Mouse (Mus musculus) cerebellum, adult 2 months (tissue): Measurements from ENCODE around the gene Mbnl1.

ENCODE experiments used
- CTCF ChIP-seq: fragments of 200-500 bp; IDR thresholded peaks from 2 replicates; pipeline ENCODE4 v1.5.1; 2011; ENCODE audit warnings: low read depth, mild to moderate bottlenecking, control low read depth, low read length, moderate library complexity, borderline replicate concordance; ENCODE audit not compliant: insufficient read depth
- POLR2A ChIP-seq: fragments of 200-500 bp; IDR thresholded peaks from 2 replicates; pipeline ENCODE4 v1.6.1; 2011; ENCODE audit warnings: low read length, control low read depth, borderline replicate concordance; ENCODE audit not compliant: insufficient read depth

- TF ChIP-seq CTCF = no peak
- TF ChIP-seq POLR2A = no peak
Observed at GRCm38 (mm10) chr3:60614516-60614915, 141.9 kb downstream of the Mbnl1 start.
